Comparison of ENCODE assay signal across 9 mouse cellular contexts in genomic region chr11:50161578-50162304, GRCm38 (mm10). TPM values are rescaled to one million over a fixed set of nuclear protein-coding genes. Genes with fewer than 3 reads are reported as not detected.
DNase-seq lines count a peak whose midpoint lies in the region; ATAC-seq and TF ChIP-seq lines count a peak whose summit lies in the region.
"Had no signal": no experiment of that assay in that cellular context is flagged by ENCODE, and none has a peak within 500 bp of the region (broad histone marks: within the 10 kb centered on the region; RNA-seq: fewer than 3 reads in every experiment).

No protein-coding gene starts in this region.

- no peaks in the 10 kb centered on the region for H3K9me3 ChIP-seq in neural tube, embryonic 12.5 days
- H3K9me3 ChIP-seq: heart, embryonic 13.5 days had no signal

- DNase-seq in B cell, adult 2 months, result peak; percentile 77 to 78
- DNase-seq in MN1 (ENCODE audit: low spot score), result peak; percentile 77
- peak; percentile 47 to 63 for DNase-seq in cerebellum, adult 2 months
- DNase-seq in forelimb bud, embryonic 11.5 days (ENCODE audit: low read depth, low spot score), result peak; percentile 55
- DNase-seq in kidney, adult 11 months, result peak; percentile 55
- DNase-seq in lung, adult 2 months, result peak; percentile 49
- peak; percentile 58 for DNase-seq in thymus, postnatal 14 days

- ATAC-seq in neural tube, embryonic 12.5 days (ENCODE audit: low FRiP score, low read depth), result 0 out of 2 replicates have a peak, but pooled peaks have one; percentile 34

- H3K27ac ChIP-seq in cerebellum, adult 2 months (ENCODE audit: insufficient read depth, low read length), result no peak overlapping the region
- no peak overlapping the region for H3K27ac ChIP-seq in neural tube, embryonic 12.5 days
- H3K27ac ChIP-seq: heart, embryonic 13.5 days had no signal

- no peak overlapping the region for H3K4me3 ChIP-seq in cerebellum, adult 2 months (replicated peaks; ENCODE audit: insufficient read depth, low read depth, low read length)
- no peak overlapping the region for H3K4me3 ChIP-seq in lung, adult 2 months (replicated peaks; ENCODE audit: extremely low read depth, low read depth, low read length)
- H3K4me3 ChIP-seq in neural tube, embryonic 12.5 days, result no peak overlapping the region
- H3K4me3 ChIP-seq: heart, embryonic 13.5 days had no signal

- no peak for TF ChIP-seq POLR2A in cerebellum, adult 2 months (IDR thresholded peaks at IDR 0.05; ENCODE audit: borderline replicate concordance, insufficient read depth, low read length)
- no peak for TF ChIP-seq POLR2A in lung, adult 2 months (IDR thresholded peaks at IDR 0.05; ENCODE audit: borderline replicate concordance, extremely low read depth, low read depth, low read length)

- WGBS in cerebellum, adult 2 months, result 64% methylated on average over 10 of the region's 10 CpGs
- WGBS in lung, adult 2 months, result 67% methylated on average over 10 of the region's 10 CpGs
- 67% methylated on average over 10 of the region's 10 CpGs for WGBS in neural tube, embryonic 12.5 days

- H3K4me2 ChIP-seq in neural tube, embryonic 12.5 days (replicated peaks), result no peak overlapping the region
- H3K4me2 ChIP-seq: heart, embryonic 13.5 days had no signal

- no peaks in the 10 kb centered on the region for H3K27me3 ChIP-seq in cerebellum, adult 2 months (ENCODE audit: control insufficient read depth, insufficient read depth, low read length)
- no peaks in the 10 kb centered on the region for H3K27me3 ChIP-seq in neural tube, embryonic 12.5 days (replicated peaks)
- H3K27me3 ChIP-seq: heart, embryonic 13.5 days had no signal

- no peak overlapping the region for H3K9ac ChIP-seq in neural tube, embryonic 12.5 days
- H3K9ac ChIP-seq: heart, embryonic 13.5 days had no signal

- peaks cover 82% of the 10 kb centered on the region for H3K36me3 ChIP-seq in neural tube, embryonic 12.5 days

- peaks cover 7% of the 10 kb centered on the region for H3K4me1 ChIP-seq in cerebellum, adult 2 months (ENCODE audit: control insufficient read depth, insufficient read depth, low read length)
- H3K4me1 ChIP-seq in lung, adult 2 months (ENCODE audit: control insufficient read depth, insufficient read depth, low read length), result 0 out of 2 replicates have a peak, but pooled peaks cover 6% of the 10 kb centered on the region
- no peaks in the 10 kb centered on the region for H3K4me1 ChIP-seq in neural tube, embryonic 12.5 days

- peak; percentile 88 for TF ChIP-seq CTCF in cerebellum, adult 2 months (IDR thresholded peaks at IDR 0.05; ENCODE audit: borderline replicate concordance, insufficient read depth, low read depth, low read length)
- TF ChIP-seq CTCF in lung, adult 2 months (IDR thresholded peaks at IDR 0.05; ENCODE audit: insufficient read depth, low read length), result peak; percentile 95

RNA-seq across cellular contexts. Expression of gene Mrnip, which starts 12.5 kb away (rescaled TPM):
- polyA plus RNA-seq in cerebellum, adult 2 months (2012; rRNA removed), result 22.5 and 24.2 TPM in 2 replicates
- polyA plus RNA-seq in lung, adult 2 months (2012; rRNA removed), result 2.7 and 4.5 TPM in 2 replicates
- 22.4 and 25.4 TPM in 2 replicates for polyA plus RNA-seq in neural tube, embryonic 12.5 days (2016; fragmentation: Nextera tagmentation; extraction: Ambion mirVana)

RNA-seq across cellular contexts. Expression of gene Tbc1d9b, which starts 30.5 kb away (rescaled TPM):
- 118 and 124 TPM in 2 replicates for polyA plus RNA-seq in cerebellum, adult 2 months (2012; rRNA removed)
- 66.1 and 68.4 TPM in 2 replicates for polyA plus RNA-seq in lung, adult 2 months (2012; rRNA removed)
- 39.8 and 47.3 TPM in 2 replicates for polyA plus RNA-seq in neural tube, embryonic 12.5 days (2016; fragmentation: Nextera tagmentation; extraction: Ambion mirVana)

RNA-seq across cellular contexts. Expression of gene Sqstm1, which starts 48.9 kb away (rescaled TPM):
- polyA plus RNA-seq in cerebellum, adult 2 months (2012; rRNA removed), result 377 and 381 TPM in 2 replicates
- 249 and 251 TPM in 2 replicates for polyA plus RNA-seq in lung, adult 2 months (2012; rRNA removed)
- polyA plus RNA-seq in neural tube, embryonic 12.5 days (2016; fragmentation: Nextera tagmentation; extraction: Ambion mirVana), result 241 and 245 TPM in 2 replicates

RNA-seq across cellular contexts. Expression of gene Mgat4b, which starts 48.9 kb away (rescaled TPM):
- 65.1 and 68.9 TPM in 2 replicates for polyA plus RNA-seq in cerebellum, adult 2 months (2012; rRNA removed)
- polyA plus RNA-seq in lung, adult 2 months (2012; rRNA removed), result 77.4 and 91.7 TPM in 2 replicates
- polyA plus RNA-seq in neural tube, embryonic 12.5 days (2016; fragmentation: Nextera tagmentation; extraction: Ambion mirVana), result 57.1 and 57.2 TPM in 2 replicates
